Mouse (Mus musculus) erythroblast, embryonic 14.5 days (primary cell): ENCODE results near the gene Spef1.

Experiments used
- GATA1 ChIP-seq: IDR thresholded peaks from 2 replicates; pipeline ENCODE4 v1.6.1; 2012; ENCODE audit warnings: low read length, inconsistent platforms, mixed read lengths
- TAL1 ChIP-seq: IDR thresholded peaks from 3 replicates; pipeline ENCODE4 v1.6.1; 2012; ENCODE audit warnings: low read length, inconsistent platforms, mixed read lengths

DNA sequence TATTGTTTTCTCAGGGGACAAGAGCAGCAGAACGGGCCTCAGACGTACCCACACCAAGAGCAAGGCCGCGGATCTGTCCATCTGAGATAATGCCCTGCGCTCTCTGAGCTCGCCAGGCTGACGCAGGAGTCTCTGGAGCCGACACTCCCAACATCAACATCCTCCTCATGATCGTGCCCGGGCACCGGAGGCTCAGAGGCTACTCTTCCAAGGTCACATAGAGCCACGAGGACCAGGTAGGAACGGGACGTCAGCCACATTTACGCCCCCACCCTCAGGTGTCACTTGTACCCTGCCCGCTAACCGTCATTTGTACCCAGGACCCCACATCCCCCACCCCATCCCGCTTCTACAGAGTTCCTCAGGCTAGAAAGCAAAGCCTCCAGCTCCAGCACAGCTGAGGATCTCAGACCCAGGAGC, 27.6 kb downstream of the Spef1 start:
- TF ChIP-seq TAL1 (peak; percentile 71), GATA1 (peak; percentile 60)
